ENCODE assay signal across 17 mouse cellular contexts in genomic region chr16:10548938-10549337, GRCm38 (mm10).
"Had no signal": no experiment of that assay in that cellular context is flagged by ENCODE, and none has a peak within 500 bp of the region (broad histone marks: within the 10 kb centered on the region; RNA-seq: fewer than 3 reads in every experiment).

No protein-coding gene starts in this region.

- H3K4me3 ChIP-seq: lung, embryonic 15.5 days; megakaryocyte, embryonic 14.5 days; midbrain, embryonic 13.5 days; midbrain, embryonic 15.5 days; neural tube, embryonic 12.5 days had no signal

- H3K27me3 ChIP-seq: lung, embryonic 15.5 days; megakaryocyte, embryonic 14.5 days; midbrain, embryonic 13.5 days; midbrain, embryonic 15.5 days; neural tube, embryonic 12.5 days had no signal

- DNase-seq: lung, adult 2 months; lung, postnatal 14 days; lung, postnatal 36 days; retina, postnatal 1 day; right cerebral cortex, adult 18-20 months; right cerebral cortex, postnatal 25 days; right cerebral cortex, postnatal 4 days; spleen, adult 18-20 months; thymus, adult 18-20 months; thymus, postnatal 14 days; thymus, postnatal 36 days had no signal

- H3K27ac ChIP-seq: lung, embryonic 15.5 days; macrophage; midbrain, embryonic 13.5 days; midbrain, embryonic 15.5 days; neural tube, embryonic 12.5 days had no signal
